Mouse (Mus musculus) CH12.LX (cell line): Measurements from ENCODE around the gene Rp9. TPM values are rescaled to one million over a fixed set of nuclear protein-coding genes. Genes with fewer than 3 reads are reported as not detected.

Experiments used
- DNase-seq: peaks from one replicate; pipeline ENCODE4 v3.0.0-alpha.2; 2013; ENCODE audit errors: extremely low read depth
- H3K27ac ChIP-seq: 2 replicates; pipeline ENCODE4 v1.5.1; 2012; ENCODE audit warnings: low read depth, mild to moderate bottlenecking, control low read depth, moderate library complexity; ENCODE audit not compliant: insufficient read depth
- H3K27me3 ChIP-seq: replicated peaks from 2 replicates; pipeline ENCODE3; 2012; ENCODE audit warnings: inconsistent platforms
- H3K36me3 ChIP-seq, 2 experiments: replicated peaks in 1 of 2; 2 replicates each; pipeline versions ENCODE3 to v1.6.1; 2012; ENCODE audit warnings: inconsistent platforms in 1 of 2, low read length in 1 of 2, mild to moderate bottlenecking in 1 of 2, mixed read lengths in 1 of 2, moderate library complexity in 1 of 2; ENCODE audit not compliant: control insufficient read depth in 1 of 2, insufficient read depth in 1 of 2
- H3K4me1 ChIP-seq, 2 experiments: 2 replicates each; pipeline ENCODE4 v1.6.1; 2012; ENCODE audit warnings: inconsistent platforms in 1 of 2, moderate library complexity in 1 of 2; ENCODE audit not compliant: insufficient read depth in 2 of 2, control insufficient read depth in 1 of 2
- H3K4me2 ChIP-seq: 2 replicates; pipeline ENCODE4 v1.6.1; 2012; ENCODE audit warnings: low read depth, mild to moderate bottlenecking, control low read depth; ENCODE audit not compliant: poor library complexity, insufficient read depth, severe bottlenecking
- H3K4me3 ChIP-seq, 3 experiments: fragments of 150-350 bp in 1 of 3; sonication (generic) in 1 of 3; replicated peaks in 1 of 3; 2 replicates each; pipeline versions ENCODE3 to v1.5.1; 2011 to 2012; ENCODE audit warnings: low read depth in 2 of 3, low read length in 2 of 3, mild to moderate bottlenecking in 2 of 3, moderate library complexity in 2 of 3, control low read depth in 1 of 3, improper control_type of control experiment in 1 of 3, inconsistent platforms in 1 of 3, mixed read lengths in 1 of 3; ENCODE audit not compliant: poor library complexity in 1 of 3
- H3K79me2 ChIP-seq: replicated peaks from 2 replicates; pipeline ENCODE4 v1.6.1; 2012; ENCODE audit warnings: mild to moderate bottlenecking, moderate library complexity; ENCODE audit not compliant: control insufficient read depth, poor library complexity, insufficient read depth, severe bottlenecking; ENCODE audit errors: extremely low read depth
- H3K9ac ChIP-seq: 2 replicates; pipeline ENCODE4 v1.6.1; 2012; ENCODE audit warnings: low read depth, mild to moderate bottlenecking, control low read depth, moderate library complexity; ENCODE audit not compliant: insufficient read depth
- H3K9me3 ChIP-seq: replicated peaks from 2 replicates; pipeline ENCODE3; 2012; ENCODE audit warnings: low read length, inconsistent platforms, mixed read lengths
- BHLHE40 ChIP-seq: IDR thresholded peaks from 2 replicates; pipeline ENCODE4 v1.6.1; 2011; ENCODE audit warnings: mild to moderate bottlenecking, low read depth, low read length, improper control_type of control experiment
- CHD1 ChIP-seq: IDR thresholded peaks from 2 replicates; pipeline ENCODE4 v1.6.1; 2012; ENCODE audit warnings: low read depth, low read length, improper control_type of control experiment, inconsistent platforms
- CHD2 ChIP-seq: IDR thresholded peaks from 2 replicates; pipeline ENCODE4 v1.6.1; 2011; ENCODE audit warnings: low read length, improper control_type of control experiment
- E2F4 ChIP-seq: IDR thresholded peaks from 2 replicates; pipeline ENCODE4 v1.6.1; 2011; ENCODE audit warnings: low read depth, low read length, improper control_type of control experiment; ENCODE audit not compliant: insufficient replicate concordance
- ELF1 ChIP-seq: IDR thresholded peaks from 2 replicates; pipeline ENCODE4 v1.6.1; 2014; ENCODE audit warnings: low read depth, mild to moderate bottlenecking, inconsistent platforms, low read length, improper control_type of control experiment
- EP300 ChIP-seq: IDR thresholded peaks from 2 replicates; pipeline ENCODE4 v1.6.1; 2011; ENCODE audit warnings: low read length, improper control_type of control experiment
- ETS1 ChIP-seq: conservative IDR thresholded peaks from 2 replicates; pipeline ENCODE4 v1.6.1; 2012; ENCODE audit warnings: low read depth, mild to moderate bottlenecking, inconsistent platforms, low read length, improper control_type of control experiment, moderate library complexity
- GABPA ChIP-seq: IDR thresholded peaks from 2 replicates; pipeline ENCODE4 v1.6.1; 2012; ENCODE audit warnings: low read depth, low read length, improper control_type of control experiment, inconsistent platforms; ENCODE audit not compliant: insufficient replicate concordance
- JUN ChIP-seq: IDR thresholded peaks from 2 replicates; pipeline ENCODE4 v1.6.1; 2011; ENCODE audit warnings: low read depth, mild to moderate bottlenecking, low read length, improper control_type of control experiment, moderate library complexity; ENCODE audit not compliant: insufficient read depth
- MAFK ChIP-seq: IDR thresholded peaks from 2 replicates; pipeline ENCODE4 v1.6.1; 2011; ENCODE audit warnings: low read length, improper control_type of control experiment; ENCODE audit not compliant: insufficient replicate concordance
- MAZ ChIP-seq: IDR thresholded peaks from 2 replicates; pipeline ENCODE4 v1.6.1; 2012; ENCODE audit warnings: low read depth, mild to moderate bottlenecking, inconsistent platforms, low read length, improper control_type of control experiment, moderate library complexity
- NELFE ChIP-seq: IDR thresholded peaks from 2 replicates; pipeline ENCODE4 v1.6.1; 2011; ENCODE audit warnings: low read depth, low read length, improper control_type of control experiment
- PAX5 ChIP-seq: IDR thresholded peaks from 2 replicates; pipeline ENCODE4 v1.6.1; 2012; ENCODE audit warnings: low read length, inconsistent platforms, mixed read lengths
- POLR2A ChIP-seq: IDR thresholded peaks from 2 replicates; pipeline ENCODE4 v1.6.1; 2011; ENCODE audit warnings: low read depth, mild to moderate bottlenecking, improper control_type of control experiment, low read length
- TCF12 ChIP-seq: IDR thresholded peaks from 2 replicates; pipeline ENCODE4 v1.6.1; 2014; ENCODE audit warnings: low read depth, mild to moderate bottlenecking, inconsistent platforms, low read length, improper control_type of control experiment
- UBTF ChIP-seq: IDR thresholded peaks from 2 replicates; pipeline ENCODE4 v1.6.1; 2012; ENCODE audit warnings: low read depth, mild to moderate bottlenecking, inconsistent platforms, low read length, improper control_type of control experiment, moderate library complexity
- ZKSCAN1 ChIP-seq: IDR thresholded peaks from 2 replicates; pipeline ENCODE4 v1.6.1; 2012; ENCODE audit warnings: low read depth, inconsistent platforms, low read length, improper control_type of control experiment, borderline replicate concordance
- dilution Hi-C: fragments of 300-500 bp; cut with MboI; formaldehyde crosslinking; loops from 2 replicates; pipeline ENCODE4 v1.14.3; 2020; ENCODE audit warnings: low sequenced_read_pairs; ENCODE audit not compliant: extremely low pct_unique_long_range_greater_than_20kb, extremely low pct_ligation_motif_present
- in situ Hi-C: fragments of 300-500 bp; cut with MboI; formaldehyde crosslinking; loops from 3 replicates; pipeline ENCODE4 v1.14.3; 2019; ENCODE audit warnings: low sequenced_read_pairs, low pct_ligation_motif_present, low pct_unique_long_range_greater_than_20kb, mixed read lengths
- polyA plus RNA-seq: library from polyadenylated mRNA; unstranded; fragments of >175 nt; gene quantifications from 2 replicates; pipeline ENCODE4 v1.2.1, GENCODE M21; 2012; ENCODE audit warnings: low read depth; ENCODE audit not compliant: insufficient read length
- total RNA-seq, 2 experiments: library from RNA; depleted of rRNA; stranded (reverse); fragments of 300-350 nt in 1 of 2; fragments of >200 nt in 1 of 2; gene quantifications; 2 replicates each; pipeline ENCODE4 v1.2.3; 2012 to 2014

Rp9 gene
- total and polyA plus RNA-seq, 3 experiments: 64.2 to 86.9 (median 85.0) TPM

DNA sequence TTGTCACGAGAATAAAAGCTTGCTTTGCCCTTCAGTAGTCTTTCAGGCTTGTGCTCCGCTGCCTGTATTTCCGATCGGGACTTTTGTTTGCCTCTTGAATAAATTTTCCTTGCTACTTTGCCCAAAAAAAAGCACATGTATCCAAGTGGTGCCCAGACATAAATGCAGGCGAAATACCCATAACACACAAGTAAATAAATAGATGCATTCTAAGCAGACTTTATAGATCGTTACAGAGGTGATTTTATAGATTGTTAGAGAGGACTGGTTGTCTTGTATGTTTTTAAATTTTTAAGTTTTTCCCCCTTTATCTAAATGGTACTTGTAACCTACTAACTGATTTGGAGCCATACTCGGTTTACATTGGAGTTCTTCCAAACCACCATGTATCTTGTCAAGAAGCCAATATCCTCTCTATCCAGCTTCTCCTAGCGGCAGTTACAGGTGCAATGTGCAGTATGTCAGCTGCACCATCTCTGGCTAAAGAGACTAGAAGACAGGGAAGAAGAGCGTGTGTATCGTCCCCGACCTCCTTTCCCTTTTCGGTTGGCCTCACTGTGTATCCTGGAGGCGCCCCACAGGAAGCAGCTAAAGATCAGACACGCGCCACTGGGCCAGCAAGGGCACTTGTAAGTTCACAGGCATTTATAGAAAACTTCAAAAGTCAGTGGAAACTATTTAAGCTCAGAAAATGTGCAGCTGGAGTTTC lies 39.9 kb downstream of the Rp9 start:
- no peak overlapping the region for H3K27ac ChIP-seq
- in situ Hi-C loops: no loop called here
- H3K4me3 ChIP-seq: peak overlapping the region in 2 of 3 experiments; percentile 5 to 41
- DNase-seq: peak; percentile 22
- no peaks in the 10 kb centered on the region for H3K79me2 ChIP-seq
- H3K9ac ChIP-seq: 0 out of 2 replicates have a peak overlapping the region, but pooled peaks have one; percentile 0
- dilution Hi-C loops: no loop called here
- H3K4me2 ChIP-seq: peak overlapping the region; percentile 59; the same call in 1 of the 2 replicates
- no peaks in the 10 kb centered on the region for H3K36me3 ChIP-seq
- peaks cover 0 to 23% of the 10 kb centered on the region in 2 experiments; a peak in 2 of 4 replicates for H3K4me1 ChIP-seq
- H3K27me3 ChIP-seq: no peaks in the 10 kb centered on the region
- no peaks in the 10 kb centered on the region for H3K9me3 ChIP-seq
- TF ChIP-seq CHD1 (no peak), NELFE (no peak), ELF1 (peak; percentile 28; the same call in 1 of the 2 replicates)

DNA sequence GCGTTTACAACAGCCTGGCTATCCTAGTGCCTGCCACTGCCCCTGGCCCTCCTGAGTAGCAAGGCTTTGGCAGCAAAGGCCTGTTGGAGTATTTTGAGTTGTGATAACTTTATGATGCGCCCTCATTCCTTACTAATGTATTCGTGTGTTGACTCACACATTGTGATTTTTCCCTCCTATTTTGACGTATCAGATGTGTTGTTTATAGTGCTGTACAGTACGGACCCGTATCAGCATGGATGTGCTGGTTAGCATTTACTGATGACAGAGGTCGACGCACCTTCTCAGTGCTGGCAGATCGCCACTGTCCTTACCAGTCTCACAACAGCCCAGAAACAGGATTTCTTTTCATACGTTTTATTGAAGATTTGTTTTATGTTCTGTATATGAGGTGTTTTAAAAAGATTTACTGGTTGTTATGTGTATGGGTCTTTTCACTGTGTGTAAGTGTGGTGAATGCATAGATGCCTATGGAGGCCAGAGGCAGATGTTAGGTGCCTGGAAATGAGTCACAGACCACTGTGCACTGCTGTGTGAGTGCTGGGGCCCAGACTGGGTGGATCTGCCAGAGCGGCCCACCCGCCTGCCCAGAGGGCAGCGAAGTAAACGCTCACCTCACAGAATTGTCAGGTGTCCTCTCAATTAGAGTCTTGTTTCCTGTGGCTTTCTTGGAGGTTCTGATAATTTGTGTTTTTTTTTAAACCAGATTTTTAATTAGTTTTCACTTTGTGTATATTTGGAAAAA lies 40.7 kb downstream of the Rp9 start:
- in situ Hi-C loops: no loop called here
- TF ChIP-seq UBTF (no peak), JUN (no peak), MAFK (no peak), MAZ (no peak), CHD1 (no peak), GABPA (no peak), ETS1 (no peak), CHD2 (no peak), BHLHE40 (no peak), ELF1 (no peak), E2F4 (no peak), PAX5 (no peak), ZKSCAN1 (no peak), EP300 (no peak), POLR2A (no peak), TCF12 (no peak)
- H3K4me2 ChIP-seq: no peak overlapping the region
- H3K9ac ChIP-seq: no peak overlapping the region
- no peak overlapping the region for H3K27ac ChIP-seq
- no peak for DNase-seq
- no peaks in the 10 kb centered on the region for H3K36me3 ChIP-seq
- no peaks in the 10 kb centered on the region for H3K9me3 ChIP-seq
- no peak overlapping the region for H3K4me3 ChIP-seq
- dilution Hi-C loops: no loop called here
- no peaks in the 10 kb centered on the region for H3K27me3 ChIP-seq
- H3K79me2 ChIP-seq: no peaks in the 10 kb centered on the region
- peaks cover 0 to 23% of the 10 kb centered on the region in 2 experiments; a peak in 2 of 4 replicates for H3K4me1 ChIP-seq
